Mouse (Mus musculus) neural tube, embryonic 11.5 days (tissue): ENCODE data around the gene Larp1. TPM values are rescaled to one million over a fixed set of nuclear protein-coding genes. Genes with fewer than 3 reads are reported as not detected.

Source experiments
- ATAC-seq: fragments of 200-750 bp; cut with Nextera tagmentation; 2 replicates; pipeline ENCODE4 v1.8.0; 2017; ENCODE audit warnings: moderate number of reproducible peaks, mild to moderate bottlenecking, moderate TSS enrichment, moderate library complexity; ENCODE audit not compliant: insufficient read depth, low FRiP score, low TSS enrichment
- DNase-seq: peaks from one replicate; pipeline ENCODE4 v3.0.0-alpha.2; 2015; ENCODE audit warnings: low spot score
- H3K27ac ChIP-seq: fragments of 300-500 bp; sonication (generic); 2 replicates; pipeline ENCODE4 v1.5.1; 2014; ENCODE audit warnings: low read depth, mild to moderate bottlenecking, low read length
- H3K27me3 ChIP-seq: fragments of 300-500 bp; sonication (generic); 2 replicates; pipeline ENCODE4 v1.6.1; 2014; ENCODE audit warnings: mild to moderate bottlenecking, low read length, mixed read lengths; ENCODE audit not compliant: control insufficient read depth, insufficient read depth
- H3K36me3 ChIP-seq: fragments of 300-500 bp; sonication (generic); 2 replicates; pipeline ENCODE4 v1.6.1; 2014; ENCODE audit warnings: mild to moderate bottlenecking, low read length, moderate library complexity, mixed read lengths; ENCODE audit not compliant: control insufficient read depth, insufficient read depth
- H3K4me1 ChIP-seq: fragments of 300-500 bp; sonication (generic); 2 replicates; pipeline ENCODE4 v1.6.1; 2014; ENCODE audit warnings: low read length, mixed read lengths; ENCODE audit not compliant: control insufficient read depth, insufficient read depth
- H3K4me2 ChIP-seq: fragments of 300-500 bp; sonication (generic); 2 replicates; pipeline ENCODE4 v1.6.1; 2014; ENCODE audit warnings: low read depth, mild to moderate bottlenecking, moderate library complexity
- H3K4me3 ChIP-seq: fragments of 300-500 bp; sonication (generic); 2 replicates; pipeline ENCODE4 v1.5.1; 2014; ENCODE audit warnings: low read depth, low read length
- H3K9ac ChIP-seq: fragments of 300-500 bp; sonication (generic); 2 replicates; pipeline ENCODE4 v1.6.1; 2014; ENCODE audit warnings: mild to moderate bottlenecking, low read length
- H3K9me3 ChIP-seq: fragments of 300-500 bp; sonication (generic); 2 replicates; pipeline ENCODE4 v1.6.1; 2016; ENCODE audit warnings: low read length; ENCODE audit not compliant: control insufficient read depth
- WGBS: fragments of 180-500 bp; shearing (Covaris S2); extraction: QIAGEN DNeasy Blood & Tissue Kit; methylation state at CpG from one replicate; pipeline ENCODE4 v1.1.7; 2014; 5-methylcytosine and 5-hydroxymethylcytosine counted together
- polyA plus RNA-seq: library from polyadenylated mRNA; unstranded; fragments of >200 nt; fragmentation: Nextera tagmentation; extraction: Ambion mirVana; gene quantifications from 2 replicates; pipeline ENCODE4 v1.2.1, GENCODE M21; 2014

Larp1 gene
- polyA plus RNA-seq, 1 experiment from 2014 or later: 22.7 TPM

DNA sequence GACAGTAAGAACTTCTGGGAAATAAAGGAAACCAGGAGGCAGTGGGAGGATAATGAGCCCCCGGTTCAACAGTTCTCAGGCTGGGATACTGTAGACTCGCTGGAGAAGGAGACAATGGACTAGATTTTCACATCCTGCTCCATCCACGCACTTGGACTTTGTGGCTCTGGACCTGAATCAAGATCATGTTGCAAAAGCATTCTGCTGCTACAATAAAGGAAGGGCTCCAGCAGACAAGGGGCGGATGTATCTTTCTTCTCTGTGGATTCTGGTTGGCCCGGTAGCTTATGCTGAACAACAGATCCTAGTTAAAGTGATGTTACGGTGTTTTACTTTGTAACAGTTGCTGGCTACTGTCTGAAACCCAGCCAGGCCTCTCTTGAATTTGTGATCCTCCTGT is 22.4 kb upstream of the Larp1 start:
- ATAC-seq: no peak

DNA sequence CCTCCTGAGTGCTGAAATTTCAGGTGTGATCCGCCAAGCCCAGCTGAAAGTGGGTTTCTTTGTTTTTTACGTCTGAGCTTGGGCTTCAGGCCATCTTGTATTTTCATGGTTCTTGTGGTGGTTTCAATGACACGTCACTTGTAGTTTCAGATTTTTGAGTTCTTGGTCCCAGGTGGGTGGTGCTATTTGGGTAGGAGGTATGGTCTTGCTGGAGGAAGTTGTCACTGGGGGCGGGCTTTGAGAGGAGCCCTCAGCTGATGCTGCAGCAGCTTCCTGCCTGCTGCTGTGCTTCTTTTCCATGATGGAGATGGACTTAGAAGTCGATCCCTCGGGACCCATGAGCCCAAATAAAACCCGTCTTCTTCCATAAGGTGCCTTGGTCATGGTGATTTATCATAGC is 22.0 kb upstream of the Larp1 start:
- WGBS: 94% methylated on average over 7 of the region's 7 CpGs
- no peaks in the 10 kb centered on the region for H3K9me3 ChIP-seq
- DNase-seq: no peak

More for the DNA sequence above, 22.4 kb upstream of the Larp1 start:
- 91% methylated on average over 6 of the region's 6 CpGs for WGBS
- Histone ChIP-seq H3K9ac (no peak overlapping the region), H3K27me3 (no peaks in the 10 kb centered on the region), H3K4me1 (no peaks in the 10 kb centered on the region), H3K4me3 (no peak overlapping the region), H3K4me2 (no peak overlapping the region), H3K9me3 (no peaks in the 10 kb centered on the region), H3K27ac (no peak overlapping the region), H3K36me3 (no peaks in the 10 kb centered on the region)
- DNase-seq: no peak

DNA sequence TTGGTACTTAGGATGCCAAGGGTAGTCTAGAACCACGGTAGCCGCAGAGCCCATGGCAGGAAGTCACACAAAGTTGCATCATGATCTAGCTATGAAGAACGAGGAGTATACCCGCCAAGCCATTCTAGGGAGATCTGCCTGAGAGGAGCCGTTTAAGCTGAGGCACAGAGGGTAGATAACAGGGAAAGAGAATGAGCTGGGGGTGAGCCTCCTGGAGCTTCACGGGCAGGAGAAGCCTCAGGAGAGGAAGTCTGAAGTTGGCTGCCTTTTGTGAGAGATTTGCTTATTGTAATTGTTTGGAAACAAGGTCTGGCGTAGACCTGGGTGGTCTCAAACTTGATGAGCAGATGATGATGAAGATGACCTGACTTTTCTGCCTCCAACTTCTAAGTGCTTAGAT is 10.7 kb upstream of the Larp1 start:
- no peaks in the 10 kb centered on the region for H3K36me3 ChIP-seq
- no peak overlapping the region for H3K4me2 ChIP-seq
- no peak overlapping the region for H3K9ac ChIP-seq
- H3K4me3 ChIP-seq: no peak overlapping the region
- no peaks in the 10 kb centered on the region for H3K9me3 ChIP-seq
- WGBS: 86% methylated on average over 7 of the region's 7 CpGs
- no peaks in the 10 kb centered on the region for H3K4me1 ChIP-seq
- DNase-seq: no peak
- no peaks in the 10 kb centered on the region for H3K27me3 ChIP-seq
- no peak for ATAC-seq
- H3K27ac ChIP-seq: no peak overlapping the region

More for the DNA sequence above, 22.0 kb upstream of the Larp1 start:
- H3K4me2 ChIP-seq: no peak overlapping the region
- no peaks in the 10 kb centered on the region for H3K36me3 ChIP-seq
- no peak for ATAC-seq
- H3K4me1 ChIP-seq: no peaks in the 10 kb centered on the region
- H3K9ac ChIP-seq: no peak overlapping the region
- H3K4me3 ChIP-seq: no peak overlapping the region
- H3K27me3 ChIP-seq: no peaks in the 10 kb centered on the region
- no peak overlapping the region for H3K27ac ChIP-seq

DNA sequence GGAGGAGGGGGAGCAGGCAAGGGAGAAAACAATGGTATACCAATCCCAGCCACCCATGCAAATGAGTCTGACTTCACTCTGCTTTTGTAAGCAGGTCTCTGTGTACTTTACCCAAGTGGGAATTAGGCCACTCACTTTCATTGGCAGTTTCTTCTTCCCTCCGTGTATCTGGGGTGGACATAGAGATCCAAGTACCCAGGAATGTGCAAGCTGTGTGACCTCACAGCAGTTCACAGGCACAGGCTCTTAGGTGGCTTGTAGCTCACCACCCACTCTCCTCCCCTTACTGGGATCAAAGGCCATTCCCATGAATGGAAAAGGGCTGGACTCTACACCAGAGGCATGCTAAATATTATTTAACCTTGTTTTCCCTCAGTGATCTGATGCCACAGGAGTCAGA is 10.0 kb upstream of the Larp1 start:
- no peak for ATAC-seq
- H3K9me3 ChIP-seq: no peaks in the 10 kb centered on the region
- DNase-seq: no peak
- no peak overlapping the region for H3K9ac ChIP-seq
- no peak overlapping the region for H3K27ac ChIP-seq
- H3K4me1 ChIP-seq: no peaks in the 10 kb centered on the region
- H3K4me2 ChIP-seq: no peak overlapping the region
- H3K36me3 ChIP-seq: no peaks in the 10 kb centered on the region
- WGBS: 0% methylated on average over 1 of the region's 1 CpGs
- no peaks in the 10 kb centered on the region for H3K27me3 ChIP-seq
- H3K4me3 ChIP-seq: no peak overlapping the region

DNA sequence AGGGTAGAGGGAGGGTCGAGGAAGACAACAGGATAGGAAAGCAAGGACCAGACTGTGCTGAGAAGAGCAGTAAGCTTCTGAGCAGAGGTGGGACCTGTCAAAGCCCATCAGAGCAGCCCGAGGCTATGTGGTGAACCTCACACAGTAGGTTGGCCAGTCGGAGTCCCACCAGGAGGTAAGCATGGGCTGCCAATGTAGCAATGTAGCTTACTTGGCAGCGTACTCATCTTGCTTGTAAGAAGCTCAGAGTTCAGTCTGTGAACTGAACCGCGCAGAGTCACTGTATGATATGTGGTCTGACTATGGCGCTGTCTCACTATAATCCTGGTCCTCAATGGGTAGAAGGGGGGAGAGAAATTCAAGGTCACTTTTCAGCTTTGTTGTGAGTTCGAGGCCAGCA is 5.7 kb upstream of the Larp1 start:
- ATAC-seq (no peak), DNase-seq (no peak)
- H3K27ac ChIP-seq: no peak overlapping the region
- H3K4me1 ChIP-seq: no peaks in the 10 kb centered on the region; the same call in 1 of the 2 replicates
- 89% methylated on average over 8 of the region's 8 CpGs for WGBS
- H3K9ac ChIP-seq: no peak overlapping the region
- no peaks in the 10 kb centered on the region for H3K36me3 ChIP-seq
- no peak overlapping the region for H3K4me2 ChIP-seq
- H3K9me3 ChIP-seq: no peaks in the 10 kb centered on the region
- no peaks in the 10 kb centered on the region for H3K27me3 ChIP-seq
- H3K4me3 ChIP-seq: no peak overlapping the region

DNA sequence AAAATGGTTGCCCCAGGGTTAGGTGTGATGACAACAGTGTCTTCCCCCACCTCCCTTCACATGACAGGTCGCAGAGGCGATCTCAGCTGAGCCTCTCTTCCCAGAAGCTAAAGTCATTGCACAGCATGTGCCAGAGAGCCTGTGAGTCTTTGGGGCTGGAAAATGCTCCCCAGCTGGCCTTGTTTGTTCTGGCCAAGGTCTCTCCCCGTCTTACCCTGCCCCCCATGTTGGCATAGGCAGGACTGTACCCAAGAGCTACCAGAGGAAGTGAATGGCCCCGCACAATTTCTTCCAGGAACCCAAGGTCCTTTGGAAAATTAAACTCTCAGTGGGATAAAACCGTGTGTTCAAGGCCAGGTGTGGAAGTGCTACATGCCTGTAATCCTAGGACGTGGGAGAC is 5.1 kb upstream of the Larp1 start:
- H3K27me3 ChIP-seq: no peaks in the 10 kb centered on the region
- H3K4me3 ChIP-seq: no peak overlapping the region
- no peaks in the 10 kb centered on the region for H3K36me3 ChIP-seq
- no peak overlapping the region for H3K4me2 ChIP-seq
- H3K9ac ChIP-seq: no peak overlapping the region
- DNase-seq (no peak), ATAC-seq (no peak)
- H3K27ac ChIP-seq: no peak overlapping the region
- no peaks in the 10 kb centered on the region for H3K9me3 ChIP-seq
- H3K4me1 ChIP-seq: no peaks in the 10 kb centered on the region; the same call in 1 of the 2 replicates
- WGBS: 68% methylated on average over 6 of the region's 6 CpGs

DNA sequence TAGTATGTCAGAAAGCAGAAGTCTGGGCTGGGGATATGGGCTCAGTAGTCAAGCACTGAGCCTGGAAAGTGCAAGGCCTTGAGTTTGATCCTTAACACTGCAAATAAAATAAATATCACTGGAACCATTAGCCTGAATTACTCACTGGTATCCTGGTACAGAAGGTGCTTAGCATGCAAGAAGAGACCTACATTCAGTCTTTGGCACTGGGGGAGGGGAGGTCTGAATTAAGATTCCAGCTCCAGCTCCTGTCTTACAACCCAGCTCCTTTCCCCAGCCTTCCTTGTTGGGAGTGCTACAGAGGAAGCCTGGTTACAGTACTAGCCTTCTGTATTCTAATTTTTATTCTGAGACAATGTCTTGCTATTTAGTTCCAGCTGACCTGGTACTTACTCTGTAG is 3.8 kb upstream of the Larp1 start:
- H3K4me2 ChIP-seq: no peak overlapping the region
- H3K36me3 ChIP-seq: no peaks in the 10 kb centered on the region
- H3K9ac ChIP-seq: no peak overlapping the region
- ATAC-seq (no peak), DNase-seq (no peak)
- H3K27ac ChIP-seq: no peak overlapping the region
- H3K9me3 ChIP-seq: no peaks in the 10 kb centered on the region
- peaks cover 1% of the 10 kb centered on the region; the same call in 1 of the 2 replicates for H3K4me1 ChIP-seq
- no peak overlapping the region for H3K4me3 ChIP-seq
- no peaks in the 10 kb centered on the region for H3K27me3 ChIP-seq

DNA sequence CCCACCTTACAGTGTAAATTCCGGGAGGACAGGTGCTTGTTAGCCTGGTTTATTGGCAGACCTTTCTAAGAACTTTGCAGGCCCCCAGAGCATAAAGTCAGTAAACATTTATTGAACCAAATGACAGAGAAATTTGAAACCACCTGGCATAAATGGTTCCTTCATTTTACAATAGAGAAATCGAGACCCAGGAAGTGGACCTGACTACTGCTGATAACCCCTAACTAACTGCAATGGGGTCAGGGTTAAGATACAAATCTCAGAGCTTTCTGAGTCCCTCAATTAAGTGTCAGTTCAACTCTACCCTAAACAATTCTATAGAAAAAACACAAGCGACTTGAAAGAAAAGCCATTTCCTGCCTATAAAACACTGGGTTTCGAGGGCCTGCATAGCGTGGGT is 851 bp upstream of the Larp1 start:
- WGBS: 10% methylated on average over 5 of the region's 5 CpGs

DNA sequence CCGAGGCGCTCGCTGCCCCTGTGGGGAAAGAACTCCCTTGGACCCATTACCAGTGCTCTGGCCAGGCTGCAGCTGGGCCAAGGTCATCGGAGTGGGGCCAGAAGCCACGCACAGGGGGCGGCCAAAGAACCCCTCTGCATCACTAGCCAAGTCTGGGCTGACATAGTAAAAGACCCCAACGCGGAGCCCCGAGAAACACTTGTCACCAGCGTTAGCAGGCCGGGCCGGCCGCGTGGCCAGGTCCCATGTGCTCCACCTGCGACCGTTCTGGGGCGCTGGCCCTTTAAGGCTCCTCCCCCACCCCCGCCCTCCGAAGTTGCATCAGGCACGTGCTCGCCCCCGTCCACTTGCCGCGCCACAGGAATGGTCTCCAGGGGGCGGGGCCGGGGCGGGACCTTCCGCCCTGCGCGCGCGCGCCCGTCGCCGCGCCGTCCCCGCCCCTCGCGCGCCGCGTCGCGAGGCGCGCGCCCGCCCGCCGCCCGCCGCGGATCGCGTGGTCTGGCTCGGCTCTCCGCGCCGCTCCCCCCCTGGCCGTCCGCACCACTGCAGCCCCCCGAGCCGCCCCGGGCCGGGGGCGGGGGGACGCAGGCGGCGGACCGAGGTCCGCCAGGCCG is 320 bp upstream of the Larp1 start:
- Histone ChIP-seq H3K4me1 (peaks cover 13% of the 10 kb centered on the region; the same call in 1 of the 2 replicates), H3K36me3 (no peaks in the 10 kb centered on the region), H3K9me3 (no peaks in the 10 kb centered on the region), H3K9ac (peak overlapping the region; percentile 93), H3K4me3 (peak overlapping the region; percentile 95), H3K4me2 (peak overlapping the region; percentile 81), H3K27ac (peak overlapping the region; percentile 83), H3K27me3 (no peaks in the 10 kb centered on the region)
- ATAC-seq (peak; percentile 84), DNase-seq (peak; percentile 93)
- under 1% methylated on average over 32 of the region's 74 CpGs for WGBS

More for the DNA sequence above, 851 bp upstream of the Larp1 start:
- no peak for DNase-seq
- no peak overlapping the region for H3K27ac ChIP-seq
- H3K4me3 ChIP-seq: peak overlapping the region; percentile 95
- H3K4me2 ChIP-seq: peak overlapping the region; percentile 81
- peaks cover 13% of the 10 kb centered on the region; the same call in 1 of the 2 replicates for H3K4me1 ChIP-seq
- peak overlapping the region; percentile 93 for H3K9ac ChIP-seq
- no peaks in the 10 kb centered on the region for H3K36me3 ChIP-seq
- H3K9me3 ChIP-seq: no peaks in the 10 kb centered on the region
- ATAC-seq: no peak
- no peaks in the 10 kb centered on the region for H3K27me3 ChIP-seq
